Mouse (Mus musculus): ENCODE data around the gene Zfp692. TPM values are rescaled to one million over a fixed set of nuclear protein-coding genes. Genes with fewer than 3 reads are reported as not detected.

Gene Zfp692
- polyA plus RNA-seq, 1 experiment from 2014 or later, result 7.6 TPM

DNA sequence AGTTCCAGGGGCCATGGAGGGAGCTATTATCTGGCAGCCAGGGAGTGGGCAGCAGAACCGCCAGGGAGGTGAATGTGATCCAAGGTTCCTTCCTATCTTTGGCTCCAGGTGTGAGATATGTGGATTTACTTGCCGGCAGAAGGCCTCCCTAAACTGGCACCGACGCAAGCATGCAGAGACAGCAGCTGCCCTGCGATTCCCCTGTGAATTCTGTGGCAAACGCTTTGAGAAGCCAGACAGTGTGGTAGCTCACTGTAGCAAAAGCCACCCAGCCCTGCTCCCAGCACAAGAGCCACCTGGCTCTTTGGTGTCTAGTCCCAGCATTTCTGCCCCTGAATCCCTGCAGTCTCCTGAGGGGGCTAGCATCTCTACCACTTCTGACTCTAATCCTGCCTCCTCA, 7.2 kb downstream of the Zfp692 start:
- Histone ChIP-seq H3K27ac (replicated peaks in 1 of 2; ENCODE audit: control insufficient read depth in 1 of 2, insufficient read depth in 1 of 2, low read depth in 2 of 2, low read length in 2 of 2) (no peak overlapping the region), H3K4me3 (ENCODE audit: control insufficient read depth in 1 of 2, insufficient read depth in 1 of 2, low read depth in 1 of 2, low read length in 2 of 2) (no peak overlapping the region), H3K9ac (ENCODE audit: low read length) (no peak overlapping the region), H3K27me3 (ENCODE audit: control insufficient read depth, insufficient read depth, low read length) (no peaks in the 10 kb centered on the region), H3K9me3 (ENCODE audit: control insufficient read depth, low read length) (no peaks in the 10 kb centered on the region), H3K4me1 (ENCODE audit: control insufficient read depth in 2 of 2, insufficient read depth in 2 of 2, low read length in 2 of 2) (no peaks in the 10 kb centered on the region), H3K4me2 (ENCODE audit: low read length) (no peak overlapping the region), H3K36me3 (ENCODE audit: control insufficient read depth, insufficient read depth, low read length) (peaks cover 44% of the 10 kb centered on the region)
- 74% methylated on average over 6 of the region's 6 CpGs for WGBS
- ATAC-seq (ENCODE audit: insufficient number of reproducible peaks, insufficient read depth, low FRiP score, low read depth), result no peak

DNA sequence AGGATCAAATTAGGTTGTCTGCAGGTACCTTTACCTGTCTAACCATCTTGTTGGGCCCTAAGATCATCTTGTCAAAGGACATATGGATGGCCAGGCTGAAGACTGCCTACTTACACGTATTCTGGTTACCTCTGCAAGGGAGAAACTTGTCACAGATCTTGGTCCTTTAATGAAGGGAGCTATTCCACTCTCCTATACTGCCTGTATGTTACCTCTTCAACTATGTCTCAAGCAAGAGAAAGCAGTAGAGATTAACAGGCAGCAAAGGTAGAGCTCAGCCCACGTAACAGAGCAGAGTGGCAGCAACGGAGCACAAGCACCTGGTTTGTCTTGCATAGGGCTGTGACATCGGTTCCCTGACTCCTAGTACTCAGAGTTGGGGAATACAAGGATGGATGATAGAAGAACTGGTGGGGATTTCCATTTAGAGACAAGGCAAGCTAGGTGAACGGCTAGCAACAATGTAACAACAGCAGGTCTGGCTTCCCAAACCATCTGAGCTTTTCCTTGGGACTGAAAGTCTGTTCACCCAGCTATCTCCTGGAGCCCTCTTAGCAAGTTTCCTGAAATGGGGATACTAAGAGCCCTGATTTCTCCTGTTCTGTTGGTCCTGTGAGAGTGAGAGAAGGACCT, 8.8 kb downstream of the Zfp692 start:
- no peak overlapping the region for H3K4me3 ChIP-seq (ENCODE audit: control insufficient read depth in 1 of 2, insufficient read depth in 1 of 2, low read depth in 1 of 2, low read length in 2 of 2)
- peaks cover 60% of the 10 kb centered on the region for H3K36me3 ChIP-seq (ENCODE audit: control insufficient read depth, insufficient read depth, low read length)
- H3K27ac ChIP-seq (replicated peaks in 1 of 2; ENCODE audit: control insufficient read depth in 1 of 2, insufficient read depth in 1 of 2, low read depth in 2 of 2, low read length in 2 of 2), result no peak overlapping the region
- 92% methylated on average over 5 of the region's 5 CpGs for WGBS
- ATAC-seq (ENCODE audit: insufficient number of reproducible peaks, insufficient read depth, low FRiP score, low read depth), result no peak
- H3K4me2 ChIP-seq (ENCODE audit: low read length), result no peak overlapping the region
- H3K9me3 ChIP-seq (ENCODE audit: control insufficient read depth, low read length), result no peaks in the 10 kb centered on the region
- no peaks in the 10 kb centered on the region for H3K4me1 ChIP-seq (ENCODE audit: control insufficient read depth in 2 of 2, insufficient read depth in 2 of 2, low read length in 2 of 2)
- no peak overlapping the region for H3K9ac ChIP-seq (ENCODE audit: low read length)
- H3K27me3 ChIP-seq (ENCODE audit: control insufficient read depth, insufficient read depth, low read length), result no peaks in the 10 kb centered on the region

DNA sequence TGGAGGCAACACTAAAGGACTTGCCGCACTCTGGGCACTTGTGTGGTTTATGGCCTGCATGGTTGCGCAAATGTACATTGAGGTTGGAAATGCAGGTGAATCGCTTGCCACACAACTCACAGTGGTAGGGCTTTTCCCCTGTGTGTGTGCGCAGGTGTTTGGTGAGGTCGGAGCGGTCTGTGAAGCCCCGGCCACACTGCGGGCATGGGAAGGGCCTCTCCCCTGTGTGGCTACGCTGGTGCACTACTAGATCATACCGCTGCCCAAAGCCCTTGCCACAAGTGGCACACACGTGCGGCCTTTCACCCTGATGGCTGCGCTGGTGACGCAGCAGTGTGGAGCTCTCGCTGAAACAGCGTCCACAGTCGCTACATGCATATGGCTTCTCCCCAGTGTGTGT, 9.5 kb downstream of the Zfp692 start:
- H3K4me2 ChIP-seq (ENCODE audit: low read length), result no peak overlapping the region
- no peak overlapping the region for H3K27ac ChIP-seq (replicated peaks in 1 of 2; ENCODE audit: control insufficient read depth in 1 of 2, insufficient read depth in 1 of 2, low read depth in 2 of 2, low read length in 2 of 2)
- H3K36me3 ChIP-seq (ENCODE audit: control insufficient read depth, insufficient read depth, low read length), result peaks cover 63% of the 10 kb centered on the region
- H3K27me3 ChIP-seq (ENCODE audit: control insufficient read depth, insufficient read depth, low read length), result no peaks in the 10 kb centered on the region
- no peaks in the 10 kb centered on the region for H3K9me3 ChIP-seq (ENCODE audit: control insufficient read depth, low read length)
- H3K4me3 ChIP-seq (ENCODE audit: control insufficient read depth in 1 of 2, insufficient read depth in 1 of 2, low read depth in 1 of 2, low read length in 2 of 2), result no peak overlapping the region
- 80% methylated on average over 17 of the region's 17 CpGs for WGBS
- no peaks in the 10 kb centered on the region for H3K4me1 ChIP-seq (ENCODE audit: control insufficient read depth in 2 of 2, insufficient read depth in 2 of 2, low read length in 2 of 2)
- H3K9ac ChIP-seq (ENCODE audit: low read length), result no peak overlapping the region
- ATAC-seq (ENCODE audit: insufficient number of reproducible peaks, insufficient read depth, low FRiP score, low read depth), result no peak

DNA sequence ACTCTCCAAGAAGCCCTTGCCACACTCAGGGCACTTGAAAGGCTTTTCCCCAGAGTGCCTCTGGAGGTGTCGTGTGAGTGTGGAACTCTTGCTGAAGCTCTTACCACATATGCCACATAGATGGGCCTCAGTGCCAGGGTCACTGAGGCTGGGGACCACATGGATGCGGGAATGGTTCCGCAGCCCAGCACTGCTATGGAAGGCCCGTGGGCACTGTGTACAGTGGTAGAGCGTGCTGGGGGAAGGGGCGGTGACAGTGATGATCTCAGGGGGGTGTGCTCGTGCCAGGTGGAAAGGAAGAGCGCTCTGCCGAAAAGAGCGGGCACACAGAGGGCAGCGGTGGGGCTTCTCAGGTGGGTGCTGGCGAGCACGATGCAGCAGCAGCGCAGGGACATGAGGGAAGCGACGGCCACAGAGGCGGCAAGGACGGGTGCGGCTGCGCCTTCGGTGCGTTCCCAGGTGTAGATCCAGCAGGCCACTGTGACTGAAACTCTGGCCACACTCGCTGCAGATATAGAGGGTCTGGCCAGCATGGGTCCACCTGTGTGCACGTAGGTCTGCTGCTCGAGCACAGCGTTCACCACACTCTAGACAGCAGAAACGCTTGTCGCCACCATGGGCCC, 10.0 kb downstream of the Zfp692 start:
- Histone ChIP-seq H3K9me3 (ENCODE audit: control insufficient read depth, low read length) (no peaks in the 10 kb centered on the region), H3K27ac (replicated peaks in 1 of 2; ENCODE audit: control insufficient read depth in 1 of 2, insufficient read depth in 1 of 2, low read depth in 2 of 2, low read length in 2 of 2) (no peak overlapping the region), H3K4me3 (ENCODE audit: control insufficient read depth in 1 of 2, insufficient read depth in 1 of 2, low read depth in 1 of 2, low read length in 2 of 2) (no peak overlapping the region), H3K27me3 (ENCODE audit: control insufficient read depth, insufficient read depth, low read length) (no peaks in the 10 kb centered on the region), H3K9ac (ENCODE audit: low read length) (no peak overlapping the region), H3K4me1 (ENCODE audit: control insufficient read depth in 2 of 2, insufficient read depth in 2 of 2, low read length in 2 of 2) (peaks cover 0 to 4% of the 10 kb centered on the region in 2 experiments; a peak in 2 of 4 replicates), H3K4me2 (ENCODE audit: low read length) (no peak overlapping the region), H3K36me3 (ENCODE audit: control insufficient read depth, insufficient read depth, low read length) (peaks cover 63% of the 10 kb centered on the region)
- WGBS, result 74% methylated on average over 28 of the region's 28 CpGs
- no peak for ATAC-seq (ENCODE audit: insufficient number of reproducible peaks, insufficient read depth, low FRiP score, low read depth)

DNA sequence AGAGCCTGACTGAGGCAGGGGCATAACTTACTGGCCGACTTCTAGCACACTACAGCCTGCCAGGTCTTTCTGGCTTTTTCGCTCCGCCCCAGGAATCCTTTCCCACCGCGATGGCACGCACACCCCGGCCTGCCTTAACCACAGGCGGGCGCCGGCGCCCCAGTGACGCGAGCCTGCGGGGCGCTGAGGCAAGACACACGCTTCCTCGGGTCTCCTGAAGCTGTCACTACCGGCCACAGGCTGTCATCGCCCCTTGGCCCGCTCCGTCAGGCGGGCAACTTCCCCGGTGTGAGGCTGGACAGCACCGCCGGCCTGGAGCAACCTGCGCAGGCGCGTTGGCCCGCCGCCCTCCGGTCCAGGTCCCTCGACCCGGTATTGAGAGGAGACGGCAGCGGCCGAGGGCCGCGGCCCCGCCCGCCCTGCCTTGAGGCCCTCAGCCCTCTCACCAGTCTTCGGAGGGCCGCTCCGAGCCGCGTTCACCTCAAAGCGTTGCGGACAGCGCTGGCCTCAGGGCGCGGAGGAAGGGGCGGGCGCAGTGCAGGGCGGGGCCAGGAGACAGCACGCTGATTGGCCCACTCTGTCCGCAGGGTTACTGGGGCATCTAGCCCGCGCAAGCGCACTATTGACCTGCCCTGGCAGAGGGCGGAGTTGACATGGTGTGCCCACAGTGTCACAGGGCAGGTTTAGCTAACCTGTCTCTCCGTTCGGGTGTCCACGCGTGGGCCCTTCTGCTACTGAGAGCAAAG, 16.1 kb downstream of the Zfp692 start:
- Histone ChIP-seq H3K27me3 (ENCODE audit: control insufficient read depth, insufficient read depth, low read length) (no peaks in the 10 kb centered on the region), H3K9me3 (ENCODE audit: control insufficient read depth, low read length) (no peaks in the 10 kb centered on the region), H3K9ac (ENCODE audit: low read length) (peak overlapping the region; percentile 83), H3K27ac (replicated peaks in 1 of 2; ENCODE audit: control insufficient read depth in 1 of 2, insufficient read depth in 1 of 2, low read depth in 2 of 2, low read length in 2 of 2) (peak overlapping the region; percentile 92 to 97), H3K4me2 (ENCODE audit: low read length) (peak overlapping the region; percentile 97), H3K4me3 (ENCODE audit: control insufficient read depth in 1 of 2, insufficient read depth in 1 of 2, low read depth in 1 of 2, low read length in 2 of 2) (peak overlapping the region; percentile 66 to 67), H3K4me1 (ENCODE audit: control insufficient read depth in 2 of 2, insufficient read depth in 2 of 2, low read length in 2 of 2) (peaks cover 5 to 15% of the 10 kb centered on the region in 2 experiments; a peak in 3 of 4 replicates), H3K36me3 (ENCODE audit: control insufficient read depth, insufficient read depth, low read length) (peaks cover 47% of the 10 kb centered on the region)
- ATAC-seq (ENCODE audit: insufficient number of reproducible peaks, insufficient read depth, low FRiP score, low read depth), result peak; percentile 98
- WGBS, result under 1% methylated on average over 60 of the region's 63 CpGs

DNA sequence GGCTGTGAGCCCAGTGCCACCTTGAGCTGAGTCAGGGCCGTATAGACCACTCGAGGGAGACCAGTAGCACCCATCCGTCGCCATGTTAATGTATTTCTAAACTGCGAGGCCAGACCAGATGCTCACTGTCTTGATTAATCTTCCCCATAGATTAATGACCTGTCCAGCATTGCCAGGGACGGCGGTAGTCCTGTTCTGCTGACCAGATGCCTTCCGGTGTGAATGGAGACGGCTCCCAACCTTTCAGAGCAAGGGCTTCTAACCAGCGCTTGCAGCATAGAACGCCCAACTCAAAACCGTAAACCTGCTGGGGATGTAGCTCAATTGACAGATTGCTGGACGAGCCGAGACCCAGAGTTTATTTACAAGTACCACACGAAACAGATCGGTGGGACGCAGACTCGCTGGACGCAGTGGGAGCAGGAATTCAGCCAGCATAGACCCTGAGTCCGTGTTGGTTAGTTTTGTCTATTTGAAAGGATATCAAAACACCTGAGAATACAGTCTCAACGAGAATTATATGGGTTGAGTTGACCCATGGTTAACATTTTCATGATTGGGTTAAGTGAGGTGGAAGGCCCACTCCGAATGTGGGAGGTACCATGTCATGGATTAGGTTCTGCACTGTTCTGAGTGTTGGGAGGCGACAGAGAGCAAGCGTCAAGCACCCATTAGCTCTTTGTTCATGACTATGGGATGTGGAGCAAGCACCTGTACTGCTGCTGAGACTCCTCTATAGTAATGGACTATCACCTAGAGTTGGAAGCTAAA, 16.9 kb downstream of the Zfp692 start:
- H3K4me3 ChIP-seq (ENCODE audit: control insufficient read depth in 1 of 2, insufficient read depth in 1 of 2, low read depth in 1 of 2, low read length in 2 of 2), result peak overlapping the region; percentile 66 to 67
- 0 out of 2 replicates have a peak, but pooled peaks have one; percentile 1 for ATAC-seq (ENCODE audit: insufficient number of reproducible peaks, insufficient read depth, low FRiP score, low read depth)
- peak overlapping the region; percentile 83 for H3K9ac ChIP-seq (ENCODE audit: low read length)
- no peaks in the 10 kb centered on the region for H3K9me3 ChIP-seq (ENCODE audit: control insufficient read depth, low read length)
- 13% methylated on average over 24 of the region's 24 CpGs for WGBS
- H3K27me3 ChIP-seq (ENCODE audit: control insufficient read depth, insufficient read depth, low read length), result no peaks in the 10 kb centered on the region
- H3K36me3 ChIP-seq (ENCODE audit: control insufficient read depth, insufficient read depth, low read length), result peaks cover 39% of the 10 kb centered on the region
- H3K27ac ChIP-seq (replicated peaks in 1 of 2; ENCODE audit: control insufficient read depth in 1 of 2, insufficient read depth in 1 of 2, low read depth in 2 of 2, low read length in 2 of 2), result peak overlapping the region; percentile 81 to 97
- H3K4me1 ChIP-seq (ENCODE audit: control insufficient read depth in 2 of 2, insufficient read depth in 2 of 2, low read length in 2 of 2), result peaks cover 5 to 15% of the 10 kb centered on the region in 2 experiments; a peak in 3 of 4 replicates
- peak overlapping the region; percentile 97 for H3K4me2 ChIP-seq (ENCODE audit: low read length)

DNA sequence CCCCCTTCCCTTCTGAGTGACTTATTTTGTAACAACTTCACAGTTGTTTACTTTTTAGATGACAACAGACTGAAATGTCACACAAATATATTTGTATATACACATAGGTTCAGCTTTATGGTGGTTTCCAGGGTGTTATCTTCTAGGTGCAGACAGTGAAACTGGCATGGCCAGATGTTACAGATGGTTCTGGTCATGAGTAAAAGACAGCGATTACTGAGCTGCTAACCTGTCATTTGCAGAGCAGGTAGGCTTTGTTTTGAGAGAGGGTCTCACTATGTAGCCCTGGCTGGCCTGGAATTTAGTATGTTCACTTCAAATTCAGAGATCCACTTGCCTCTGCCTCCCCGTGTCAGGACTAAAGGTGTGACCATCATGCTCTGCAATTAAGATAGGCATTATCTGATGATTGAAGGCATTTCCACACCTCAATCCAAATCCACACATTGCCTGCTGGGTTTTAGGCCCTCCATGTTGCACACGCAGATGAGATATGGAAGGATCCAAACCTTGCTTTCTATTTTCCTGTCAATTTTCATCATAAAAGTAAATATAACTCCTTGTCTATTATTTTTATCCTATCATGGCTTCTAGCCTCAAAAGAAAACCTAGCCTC, 17.9 kb downstream of the Zfp692 start:
- WGBS, result 80% methylated on average over 3 of the region's 3 CpGs
- no peak overlapping the region for H3K4me2 ChIP-seq (ENCODE audit: low read length)
- no peak overlapping the region for H3K9ac ChIP-seq (ENCODE audit: low read length)
- no peak for ATAC-seq (ENCODE audit: insufficient number of reproducible peaks, insufficient read depth, low FRiP score, low read depth)
- no peaks in the 10 kb centered on the region for H3K27me3 ChIP-seq (ENCODE audit: control insufficient read depth, insufficient read depth, low read length)
- peaks cover 30% of the 10 kb centered on the region for H3K36me3 ChIP-seq (ENCODE audit: control insufficient read depth, insufficient read depth, low read length)
- no peak overlapping the region for H3K4me3 ChIP-seq (ENCODE audit: control insufficient read depth in 1 of 2, insufficient read depth in 1 of 2, low read depth in 1 of 2, low read length in 2 of 2)
- H3K27ac ChIP-seq (replicated peaks in 1 of 2; ENCODE audit: control insufficient read depth in 1 of 2, insufficient read depth in 1 of 2, low read depth in 2 of 2, low read length in 2 of 2), result no peak overlapping the region
- no peaks in the 10 kb centered on the region for H3K9me3 ChIP-seq (ENCODE audit: control insufficient read depth, low read length)
- peaks cover 6 to 23% of the 10 kb centered on the region in 2 experiments for H3K4me1 ChIP-seq (ENCODE audit: control insufficient read depth in 2 of 2, insufficient read depth in 2 of 2, low read length in 2 of 2)
